Mouse (Mus musculus): ENCODE measurements around the gene Gpt2. TPM values are rescaled to one million over a fixed set of nuclear protein-coding genes. Genes with fewer than 3 reads are reported as not detected.

The Gpt2 gene
- polyA plus RNA-seq, 1 experiment from 2014 or later: 25.7 TPM

DNA sequence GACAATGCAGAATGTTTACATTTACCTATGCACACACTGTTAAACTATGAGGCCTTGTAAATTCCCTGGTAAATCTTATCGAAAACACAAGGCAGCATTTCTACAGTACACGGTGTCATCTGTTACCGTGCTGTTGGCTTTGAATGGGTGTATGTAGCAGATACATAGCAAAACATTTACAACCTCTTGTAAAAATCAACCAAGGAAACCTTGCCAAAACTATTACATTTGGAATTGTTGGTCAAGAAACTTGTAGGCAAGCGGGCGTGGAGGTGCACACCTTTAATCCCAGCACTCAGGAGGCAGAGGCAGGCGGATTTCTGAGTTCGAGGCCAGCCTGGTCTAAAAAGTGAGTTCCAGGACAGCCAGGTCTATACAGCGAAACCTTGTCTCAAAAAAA is 71.0 kb downstream of the Gpt2 start:
- no peak for ATAC-seq (replicated peaks; ENCODE audit: low FRiP score)

DNA sequence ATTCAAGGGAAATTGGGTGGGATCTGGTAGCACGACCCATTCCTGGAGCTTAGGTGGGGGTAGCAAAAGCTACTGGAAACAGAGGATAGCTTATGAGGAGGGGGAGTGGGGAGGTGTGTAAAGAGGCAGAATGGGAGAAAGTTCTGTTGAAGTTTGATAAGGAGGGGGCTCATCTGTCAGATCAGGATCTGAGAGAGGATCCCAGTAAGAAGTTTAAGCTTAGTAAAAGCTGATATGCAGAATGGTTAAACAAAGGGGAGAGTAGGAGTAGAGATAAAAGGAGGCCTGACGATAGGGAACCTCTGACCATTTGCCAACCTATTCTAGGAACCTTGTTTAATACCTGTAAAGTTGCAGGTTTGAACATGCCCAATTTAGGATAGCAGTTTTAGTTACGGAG is 72.8 kb downstream of the Gpt2 start:
- no peak for ATAC-seq (replicated peaks; ENCODE audit: low FRiP score)
- Histone ChIP-seq H3K27ac (ENCODE audit: low read depth, low read length) (no peak overlapping the region), H3K9ac (ENCODE audit: low read depth, low read length) (no peak overlapping the region), H3K27me3 (replicated peaks; ENCODE audit: control insufficient read depth, insufficient read depth, low read length) (no peaks in the 10 kb centered on the region), H3K9me3 (ENCODE audit: control insufficient read depth, low read length) (no peaks in the 10 kb centered on the region), H3K4me1 (replicated peaks; ENCODE audit: control insufficient read depth, insufficient read depth, low read length) (0 out of 2 replicates have a peak, but pooled peaks cover 3% of the 10 kb centered on the region), H3K4me2 (no peak overlapping the region), H3K4me3 (ENCODE audit: low read depth, low read length) (no peak overlapping the region), H3K36me3 (ENCODE audit: control insufficient read depth, insufficient read depth, low read length) (no peaks in the 10 kb centered on the region)
- DNase-seq (ENCODE audit: low spot score): no peak
- WGBS: 52% methylated on average over 3 of the region's 3 CpGs

More for the DNA sequence above, 71.0 kb downstream of the Gpt2 start:
- H3K27me3 ChIP-seq (replicated peaks; ENCODE audit: control insufficient read depth, insufficient read depth, low read length): no peaks in the 10 kb centered on the region
- WGBS: 95% methylated on average over 8 of the region's 8 CpGs
- DNase-seq (ENCODE audit: low spot score): no peak
- H3K4me3 ChIP-seq (ENCODE audit: low read depth, low read length): no peak overlapping the region
- H3K4me1 ChIP-seq (replicated peaks; ENCODE audit: control insufficient read depth, insufficient read depth, low read length): 0 out of 2 replicates have a peak, but pooled peaks cover 3% of the 10 kb centered on the region
- no peaks in the 10 kb centered on the region for H3K9me3 ChIP-seq (ENCODE audit: control insufficient read depth, low read length)
- H3K4me2 ChIP-seq: no peak overlapping the region
- H3K27ac ChIP-seq (ENCODE audit: low read depth, low read length): no peak overlapping the region
- no peaks in the 10 kb centered on the region for H3K36me3 ChIP-seq (ENCODE audit: control insufficient read depth, insufficient read depth, low read length)
- H3K9ac ChIP-seq (ENCODE audit: low read depth, low read length): no peak overlapping the region

- Histone ChIP-seq H3K4me3 (ENCODE audit: low read depth, low read length) (no peak overlapping the region), H3K9ac (ENCODE audit: low read depth, low read length) (no peak overlapping the region), H3K27ac (ENCODE audit: low read depth, low read length) (no peak overlapping the region), H3K4me2 (no peak overlapping the region), H3K36me3 (ENCODE audit: control insufficient read depth, insufficient read depth, low read length) (no peaks in the 10 kb centered on the region), H3K27me3 (replicated peaks; ENCODE audit: control insufficient read depth, insufficient read depth, low read length) (no peaks in the 10 kb centered on the region), H3K4me1 (replicated peaks; ENCODE audit: control insufficient read depth, insufficient read depth, low read length) (0 out of 2 replicates have a peak, but pooled peaks cover 3% of the 10 kb centered on the region), H3K9me3 (ENCODE audit: control insufficient read depth, low read length) (no peaks in the 10 kb centered on the region)
- ATAC-seq (replicated peaks; ENCODE audit: low FRiP score) (no peak), DNase-seq (ENCODE audit: low spot score) (no peak)
- WGBS: 83% methylated on average over 2 of the region's 2 CpGs
These were observed 75.4 kb downstream of the Gpt2 start for GRCm38 (mm10) chr8:85567801-85568200.

GRCm38 (mm10) chr8:85570466-85570865 is 78.1 kb downstream of the Gpt2 start:
- Histone ChIP-seq H3K4me1 (replicated peaks; ENCODE audit: control insufficient read depth, insufficient read depth, low read length) (no peaks in the 10 kb centered on the region), H3K27ac (ENCODE audit: low read depth, low read length) (no peak overlapping the region), H3K36me3 (ENCODE audit: control insufficient read depth, insufficient read depth, low read length) (no peaks in the 10 kb centered on the region), H3K27me3 (replicated peaks; ENCODE audit: control insufficient read depth, insufficient read depth, low read length) (no peaks in the 10 kb centered on the region), H3K4me3 (ENCODE audit: low read depth, low read length) (no peak overlapping the region), H3K9me3 (ENCODE audit: control insufficient read depth, low read length) (no peaks in the 10 kb centered on the region), H3K4me2 (no peak overlapping the region), H3K9ac (ENCODE audit: low read depth, low read length) (no peak overlapping the region)
- ATAC-seq (replicated peaks; ENCODE audit: low FRiP score) (no peak), DNase-seq (ENCODE audit: low spot score) (no peak)
- WGBS: 65% methylated on average over 4 of the region's 4 CpGs

DNA sequence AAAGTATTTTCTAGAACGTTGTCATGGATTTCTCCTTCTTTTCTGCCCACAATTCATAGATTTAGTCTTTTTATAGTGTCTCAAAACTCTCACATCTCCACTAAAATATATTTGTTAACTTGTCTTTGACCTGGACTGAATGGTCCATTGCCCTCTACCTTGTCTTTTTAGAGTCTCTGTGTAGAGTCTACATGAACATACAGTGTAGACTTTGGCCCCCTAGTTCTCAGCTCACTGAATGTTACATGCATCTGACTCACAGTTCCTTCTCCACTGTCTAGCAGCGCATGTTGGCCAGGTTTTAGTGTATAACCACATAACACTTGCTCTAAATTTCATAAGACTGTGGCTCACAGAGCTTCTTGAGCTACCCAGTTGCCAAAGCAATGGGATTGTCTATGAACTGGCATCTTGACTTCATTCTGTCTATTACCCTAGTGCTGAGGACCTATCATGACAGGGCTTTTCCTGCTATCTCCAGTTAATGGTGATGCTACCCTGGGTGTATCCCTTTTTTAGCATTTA is 81.7 kb downstream of the Gpt2 start:
- 76% methylated on average over 2 of the region's 2 CpGs for WGBS

More for the DNA sequence above, 81.7 kb downstream of the Gpt2 start:
- Histone ChIP-seq H3K4me1 (replicated peaks; ENCODE audit: control insufficient read depth, insufficient read depth, low read length) (no peaks in the 10 kb centered on the region), H3K27ac (ENCODE audit: low read depth, low read length) (no peak overlapping the region), H3K9me3 (ENCODE audit: control insufficient read depth, low read length) (no peaks in the 10 kb centered on the region), H3K36me3 (ENCODE audit: control insufficient read depth, insufficient read depth, low read length) (no peaks in the 10 kb centered on the region), H3K27me3 (replicated peaks; ENCODE audit: control insufficient read depth, insufficient read depth, low read length) (no peaks in the 10 kb centered on the region), H3K4me3 (ENCODE audit: low read depth, low read length) (no peak overlapping the region), H3K4me2 (no peak overlapping the region), H3K9ac (ENCODE audit: low read depth, low read length) (no peak overlapping the region)
- ATAC-seq (replicated peaks; ENCODE audit: low FRiP score) (no peak), DNase-seq (ENCODE audit: low spot score) (no peak)

Other genes with a start within 250 kb of the Gpt2 start
- 165 and 170 TPM in 2 replicates for gene Orc6, start 192.9 kb upstream of the Gpt2 start, polyA plus RNA-seq (2014; fragmentation: Nextera tagmentation; extraction: Ambion mirVana)
- gene Vps35, start 192.8 kb upstream of the Gpt2 start, polyA plus RNA-seq (2014; fragmentation: Nextera tagmentation; extraction: Ambion mirVana): 142 and 178 TPM in 2 replicates
- 26.6 and 31.3 TPM in 2 replicates for gene Mylk3, start 106.2 kb upstream of the Gpt2 start, polyA plus RNA-seq (2014; fragmentation: Nextera tagmentation; extraction: Ambion mirVana)
- 38.3 TPM in 2 replicates for gene 4921524J17Rik, start 59.7 kb upstream of the Gpt2 start, polyA plus RNA-seq (2014; fragmentation: Nextera tagmentation; extraction: Ambion mirVana)
- gene Dnaja2, start 62.8 kb downstream of the Gpt2 start, polyA plus RNA-seq (2014; fragmentation: Nextera tagmentation; extraction: Ambion mirVana): 163 and 175 TPM in 2 replicates
- gene Neto2, start 208.3 kb downstream of the Gpt2 start, polyA plus RNA-seq (2014; fragmentation: Nextera tagmentation; extraction: Ambion mirVana): 4.6 and 5.6 TPM in 2 replicates